Mouse (Mus musculus): Measurements from ENCODE around the gene Myo1d.

- TF ChIP-seq POLR2A (IDR thresholded peaks at IDR 0.05; ENCODE audit: insufficient read depth, low read depth, low read length) (peak; percentile 48; the same call in 1 of the 2 replicates), CTCF (IDR thresholded peaks at IDR 0.05; ENCODE audit: insufficient read depth, low read depth, low read length) (no peak)
These were observed 295.5 kb downstream of the Myo1d start for GRCm38 (mm10) chr11:80484191-80484791.
